ENCODE assay signal across 8 mouse cellular contexts in the genomic region with DNA sequence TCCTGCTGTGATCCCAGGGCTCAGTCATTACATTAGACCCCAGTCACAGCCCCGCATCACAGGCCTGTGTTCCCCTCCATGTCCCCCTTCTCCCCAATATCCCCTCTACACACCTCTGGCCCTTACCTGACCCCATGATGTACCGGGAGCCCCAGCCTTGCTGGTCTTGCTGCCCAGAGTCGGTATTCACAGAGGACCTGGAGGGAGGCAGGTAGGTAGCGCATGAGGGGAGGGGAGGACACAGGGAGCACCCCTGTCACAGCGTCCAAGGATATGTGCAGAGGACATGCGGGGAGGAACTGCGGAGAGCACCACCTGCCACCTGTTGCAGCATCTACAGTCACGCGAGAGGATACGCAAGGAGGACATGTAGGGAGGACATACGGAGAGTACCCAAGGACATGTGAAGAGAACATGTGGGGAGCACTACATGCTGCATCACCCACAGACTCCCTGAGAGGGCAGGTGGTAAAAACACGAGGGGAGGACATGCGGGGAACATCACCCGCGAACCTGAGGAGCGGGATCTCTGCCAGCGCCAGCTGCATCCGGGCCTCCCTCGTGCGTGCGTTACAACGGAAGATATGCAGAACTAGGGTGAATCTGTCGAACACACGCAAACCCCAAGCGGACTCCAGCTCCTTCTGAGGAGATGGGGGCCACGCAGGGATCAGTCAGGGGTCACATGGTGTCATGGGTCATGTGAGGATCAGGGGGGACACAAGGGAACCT. TPM values are rescaled to one million over a fixed set of nuclear protein-coding genes. Genes with fewer than 3 reads are reported as not detected.
DNase-seq lines count a peak whose midpoint lies in the region; ATAC-seq and TF ChIP-seq lines count a peak whose summit lies in the region.

No protein-coding gene starts in this region.

- H3K27ac ChIP-seq in heart, embryonic 12.5 days (ENCODE audit: poor library complexity, severe bottlenecking), result no peak overlapping the region
- H3K27ac ChIP-seq in ES-Bruce4 (ENCODE audit: insufficient read depth, low read length), result no peak overlapping the region
- H3K27ac ChIP-seq in embryonic facial prominence, embryonic 12.5 days, result no peak overlapping the region
- no peak overlapping the region for H3K27ac ChIP-seq in midbrain, postnatal 0 days (ENCODE audit: low read depth, low read length)

- TF ChIP-seq CTCF in ES-Bruce4 (IDR thresholded peaks at IDR 0.05; ENCODE audit: low read depth, low read length), result no peak
- no peak for TF ChIP-seq CTCF in midbrain, postnatal 0 days (IDR thresholded peaks at IDR 0.05)

- peak overlapping the region; percentile 75; the same call in 1 of the 2 replicates for H3K9ac ChIP-seq in heart, embryonic 12.5 days
- H3K9ac ChIP-seq in ES-Bruce4 (ENCODE audit: low read depth, poor library complexity, severe bottlenecking), result peak overlapping the region; percentile 91
- no peak overlapping the region for H3K9ac ChIP-seq in embryonic facial prominence, embryonic 12.5 days
- H3K9ac ChIP-seq in midbrain, postnatal 0 days (replicated peaks; ENCODE audit: low read length, poor library complexity, severe bottlenecking), result peak overlapping the region; percentile 77; the same call in 1 of the 2 replicates

- no peaks in the 10 kb centered on the region for H3K27me3 ChIP-seq in heart, embryonic 12.5 days (replicated peaks)
- H3K27me3 ChIP-seq in ES-Bruce4 (ENCODE audit: control insufficient read depth, insufficient read depth, low read length, poor library complexity, severe bottlenecking), result no peaks in the 10 kb centered on the region
- no peaks in the 10 kb centered on the region for H3K27me3 ChIP-seq in embryonic facial prominence, embryonic 12.5 days
- no peaks in the 10 kb centered on the region for H3K27me3 ChIP-seq in midbrain, postnatal 0 days (ENCODE audit: insufficient read depth, low read length)

- H3K36me3 ChIP-seq in heart, embryonic 12.5 days, result peaks cover 44% of the 10 kb centered on the region
- H3K36me3 ChIP-seq in ES-Bruce4 (ENCODE audit: control insufficient read depth, insufficient read depth, low read length, poor library complexity, severe bottlenecking), result peaks cover 13% of the 10 kb centered on the region
- H3K36me3 ChIP-seq in embryonic facial prominence, embryonic 12.5 days, result peaks cover 39% of the 10 kb centered on the region
- H3K36me3 ChIP-seq in midbrain, postnatal 0 days (ENCODE audit: insufficient read depth, low read length), result peaks cover 30% of the 10 kb centered on the region

- no peak for TF ChIP-seq EP300 in ES-Bruce4 (IDR thresholded peaks at IDR 0.05; ENCODE audit: insufficient read depth, low read depth, low read length)

- no peak for TF ChIP-seq POLR2A in ES-Bruce4 (IDR thresholded peaks at IDR 0.05; ENCODE audit: insufficient read depth, low read length)

- H3K4me2 ChIP-seq in heart, embryonic 12.5 days, result peak overlapping the region; percentile 94
- peak overlapping the region; percentile 83 for H3K4me2 ChIP-seq in embryonic facial prominence, embryonic 12.5 days (replicated peaks)
- peak overlapping the region; percentile 87 for H3K4me2 ChIP-seq in midbrain, postnatal 0 days (ENCODE audit: low read depth, low read length, poor library complexity, severe bottlenecking)

- peaks cover 26% of the 10 kb centered on the region for H3K4me1 ChIP-seq in heart, embryonic 12.5 days (replicated peaks)
- H3K4me1 ChIP-seq in ES-Bruce4 (ENCODE audit: control insufficient read depth, insufficient read depth, low read length), result peaks cover 8% of the 10 kb centered on the region
- peaks cover 19% of the 10 kb centered on the region; the same call in 1 of the 2 replicates for H3K4me1 ChIP-seq in embryonic facial prominence, embryonic 12.5 days
- peaks cover 16% of the 10 kb centered on the region; the same call in 1 of the 2 replicates for H3K4me1 ChIP-seq in midbrain, postnatal 0 days (ENCODE audit: insufficient read depth, low read length)

- H3K4me3 ChIP-seq in heart, embryonic 12.5 days, result peak overlapping the region; percentile 69
- H3K4me3 ChIP-seq in ES-Bruce4 (ENCODE audit: low read depth, low read length), result peak overlapping the region; percentile 90
- H3K4me3 ChIP-seq in embryonic facial prominence, embryonic 12.5 days, result peak overlapping the region; percentile 83
- H3K4me3 ChIP-seq in midbrain, postnatal 0 days (ENCODE audit: low read depth, low read length), result peak overlapping the region; percentile 57

- 92% methylated on average over 26 of the region's 26 CpGs for WGBS in heart, embryonic 12.5 days
- 94% methylated on average over 26 of the region's 26 CpGs for WGBS in embryonic facial prominence, embryonic 12.5 days
- 93% methylated on average over 26 of the region's 26 CpGs for WGBS in midbrain, postnatal 0 days

- 0 out of 2 replicates have a peak, but pooled peaks cover 3% of the 10 kb centered on the region for H3K9me3 ChIP-seq in heart, embryonic 12.5 days (replicated peaks)
- H3K9me3 ChIP-seq in ES-Bruce4 (replicated peaks; ENCODE audit: control insufficient read depth, insufficient read depth, low read length, poor library complexity, severe bottlenecking), result no peaks in the 10 kb centered on the region
- H3K9me3 ChIP-seq in embryonic facial prominence, embryonic 12.5 days, result no peaks in the 10 kb centered on the region
- no peaks in the 10 kb centered on the region for H3K9me3 ChIP-seq in midbrain, postnatal 0 days (ENCODE audit: low read length)

- DNase-seq in heart, adult 8-10 months (ENCODE audit: low spot score), result no peak
- DNase-seq in layer of hippocampus, adult 8-10 months (ENCODE audit: low spot score in 2 of 2), result peak; percentile 28 to 53
- DNase-seq in midbrain, postnatal 0 days (ENCODE audit: low spot score), result no peak
- no peak for DNase-seq in urinary bladder, postnatal 10 days (ENCODE audit: low spot score)
- no peak for DNase-seq in urinary bladder, postnatal 14 days (ENCODE audit: low spot score)

- no peak for ATAC-seq in heart, embryonic 12.5 days (ENCODE audit: insufficient number of reproducible peaks, low FRiP score)
- no peak for ATAC-seq in embryonic facial prominence, embryonic 12.5 days (ENCODE audit: insufficient number of reproducible peaks, insufficient read depth, low FRiP score, low TSS enrichment)
- ATAC-seq in midbrain, postnatal 0 days (ENCODE audit: low FRiP score), result no peak

RNA-seq across cellular contexts. Expression of a gene that starts 1.7 kb away (rescaled TPM):
- 25.1 and 25.4 TPM in 2 replicates for polyA plus RNA-seq in heart, embryonic 12.5 days (2016; fragmentation: Nextera tagmentation; extraction: Ambion mirVana)
- total RNA-seq in heart, adult 8-10 months (2022), result 10 to 100 TPM; 23.8 to 31.2 (median 29.1) TPM
- polyA plus RNA-seq in ES-Bruce4 (2011; ENCODE audit: insufficient read depth, insufficient read length, low read depth, missing spikeins), result 29.7 and 38.7 TPM in 2 replicates
- polyA plus RNA-seq in embryonic facial prominence, embryonic 12.5 days (2016; fragmentation: Nextera tagmentation; extraction: Ambion mirVana), result 43.1 and 47.2 TPM in 2 replicates
- total RNA-seq in layer of hippocampus, adult 8-10 months (2022), result 10 to 100 TPM; 83.8 to 92.2 (median 89.3) TPM
- 119 and 135 TPM in 2 replicates for total RNA-seq in midbrain, postnatal 0 days (2014; rRNA removed)
- 57.5 and 65.3 TPM in 2 replicates for polyA plus RNA-seq in midbrain, postnatal 0 days (2015; fragmentation: Nextera tagmentation; extraction: Ambion mirVana)

RNA-seq across cellular contexts. Expression of a gene that starts 3.6 kb away (rescaled TPM):
- polyA plus RNA-seq in heart, embryonic 12.5 days (2016; fragmentation: Nextera tagmentation; extraction: Ambion mirVana), result 2.3 and 2.6 TPM in 2 replicates
- total RNA-seq in heart, adult 8-10 months (2022), result 1 to 10 TPM; 2.8 to 3.7 (median 3.3) TPM
- polyA plus RNA-seq in ES-Bruce4 (2011; ENCODE audit: insufficient read depth, insufficient read length, low read depth, missing spikeins), result 8.5 and 9.8 TPM in 2 replicates
- 7.0 and 7.5 TPM in 2 replicates for polyA plus RNA-seq in embryonic facial prominence, embryonic 12.5 days (2016; fragmentation: Nextera tagmentation; extraction: Ambion mirVana)
- total RNA-seq in layer of hippocampus, adult 8-10 months (2022), result 10 to 100 TPM; 14.4 to 18.4 (median 16.9) TPM
- total RNA-seq in midbrain, postnatal 0 days (2014; rRNA removed), result 10.9 and 16.4 TPM in 2 replicates
- polyA plus RNA-seq in midbrain, postnatal 0 days (2015; fragmentation: Nextera tagmentation; extraction: Ambion mirVana), result 14.7 and 16.8 TPM in 2 replicates

RNA-seq across cellular contexts. Expression of a gene that starts 6.5 kb away (rescaled TPM):
- 0.63 and 0.73 TPM in 2 replicates for polyA plus RNA-seq in heart, embryonic 12.5 days (2016; fragmentation: Nextera tagmentation; extraction: Ambion mirVana)
- total RNA-seq in heart, adult 8-10 months (2022), result under 1 TPM in 1 of 4 experiments, not detected in 3; 0.09 TPM
- polyA plus RNA-seq in ES-Bruce4 (2011; ENCODE audit: insufficient read depth, insufficient read length, low read depth, missing spikeins), result 2.9 and 6.4 TPM in 2 replicates
- polyA plus RNA-seq in embryonic facial prominence, embryonic 12.5 days (2016; fragmentation: Nextera tagmentation; extraction: Ambion mirVana), result 1.4 and 1.7 TPM in 2 replicates
- total RNA-seq in layer of hippocampus, adult 8-10 months (2022), result 1 to 10 TPM; 4.7 to 7.2 (median 5.7) TPM
- 20.9 and 21.6 TPM in 2 replicates for total RNA-seq in midbrain, postnatal 0 days (2014; rRNA removed)
- 10.0 and 10.5 TPM in 2 replicates for polyA plus RNA-seq in midbrain, postnatal 0 days (2015; fragmentation: Nextera tagmentation; extraction: Ambion mirVana)

RNA-seq across cellular contexts. Expression of a gene that starts 12.1 kb away (rescaled TPM):
- 0.46 and 0.55 TPM in 2 replicates for polyA plus RNA-seq in heart, embryonic 12.5 days (2016; fragmentation: Nextera tagmentation; extraction: Ambion mirVana)
- total RNA-seq in heart, adult 8-10 months (2022), result not detected
- polyA plus RNA-seq in ES-Bruce4 (2011; ENCODE audit: insufficient read depth, insufficient read length, low read depth, missing spikeins), result 13.5 and 16.9 TPM in 2 replicates
- polyA plus RNA-seq in embryonic facial prominence, embryonic 12.5 days (2016; fragmentation: Nextera tagmentation; extraction: Ambion mirVana), result 1.2 and 1.5 TPM in 2 replicates
- 1 to 10 TPM in 1 of 4 experiments, under 1 TPM in 3; 0.35 to 1.0 (median 0.68) TPM for total RNA-seq in layer of hippocampus, adult 8-10 months (2022)
- total RNA-seq in midbrain, postnatal 0 days (2014; rRNA removed), result 0.28 and 0.88 TPM in 2 replicates
- 0.39 and 0.40 TPM in 2 replicates for polyA plus RNA-seq in midbrain, postnatal 0 days (2015; fragmentation: Nextera tagmentation; extraction: Ambion mirVana)

RNA-seq across cellular contexts. Expression of a gene that starts 29.3 kb away (rescaled TPM):
- polyA plus RNA-seq in heart, embryonic 12.5 days (2016; fragmentation: Nextera tagmentation; extraction: Ambion mirVana), result 33.0 and 34.9 TPM in 2 replicates
- 10 to 100 TPM; 11.4 to 13.4 (median 11.9) TPM for total RNA-seq in heart, adult 8-10 months (2022)
- 62.5 and 63.6 TPM in 2 replicates for polyA plus RNA-seq in ES-Bruce4 (2011; ENCODE audit: insufficient read depth, insufficient read length, low read depth, missing spikeins)
- 39.5 and 42.0 TPM in 2 replicates for polyA plus RNA-seq in embryonic facial prominence, embryonic 12.5 days (2016; fragmentation: Nextera tagmentation; extraction: Ambion mirVana)
- 10 to 100 TPM; 46.2 to 67.9 (median 48.7) TPM for total RNA-seq in layer of hippocampus, adult 8-10 months (2022)
- 58.0 and 70.8 TPM in 2 replicates for total RNA-seq in midbrain, postnatal 0 days (2014; rRNA removed)
- 62.5 and 62.6 TPM in 2 replicates for polyA plus RNA-seq in midbrain, postnatal 0 days (2015; fragmentation: Nextera tagmentation; extraction: Ambion mirVana)

Comparison
In these comparisons a context has a peak if more than half of its experiments do, and no peak if none do; other contexts are left out.
1. DNase-seq: peak in layer of hippocampus, adult 8-10 months (2 of 2); none in heart, adult 8-10 months (single experiment), midbrain, postnatal 0 days (single experiment), urinary bladder, postnatal 10 days (single experiment) and urinary bladder, postnatal 14 days (single experiment).
2. Peak in every context shown above with its lines, with median percentiles within 50 percentile points of each other: H3K4me2 ChIP-seq and H3K4me3 ChIP-seq.